Mouse (Mus musculus) right cerebral cortex, adult 18-20 months (tissue): ENCODE data around the gene Bmpr1b.

Source experiments
- DNase-seq: peaks from one replicate; pipeline ENCODE4 v3.0.0; 2022; ENCODE audit warnings: mixed read lengths

The Bmpr1b gene

DNA sequence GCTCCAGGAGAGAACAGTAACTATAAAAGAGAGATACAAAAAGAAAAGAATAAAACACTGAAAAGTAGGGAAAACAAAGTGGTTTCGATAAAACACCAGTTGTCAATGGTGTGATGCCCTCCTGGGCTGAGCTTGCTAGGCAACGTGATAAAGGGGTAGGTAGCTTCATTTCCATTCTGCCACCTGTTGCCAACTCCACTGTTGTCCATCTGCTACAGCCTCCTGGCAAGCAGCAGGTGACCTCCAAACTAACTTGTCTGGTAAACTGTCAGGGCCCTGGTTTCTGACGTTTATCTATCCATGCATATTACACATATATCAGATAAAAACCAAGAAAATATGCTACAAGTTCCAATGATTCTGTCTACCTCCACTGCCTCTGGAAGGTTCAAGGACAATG, 359.6 kb downstream of the Bmpr1b start:
- DNase-seq = no peak

DNA sequence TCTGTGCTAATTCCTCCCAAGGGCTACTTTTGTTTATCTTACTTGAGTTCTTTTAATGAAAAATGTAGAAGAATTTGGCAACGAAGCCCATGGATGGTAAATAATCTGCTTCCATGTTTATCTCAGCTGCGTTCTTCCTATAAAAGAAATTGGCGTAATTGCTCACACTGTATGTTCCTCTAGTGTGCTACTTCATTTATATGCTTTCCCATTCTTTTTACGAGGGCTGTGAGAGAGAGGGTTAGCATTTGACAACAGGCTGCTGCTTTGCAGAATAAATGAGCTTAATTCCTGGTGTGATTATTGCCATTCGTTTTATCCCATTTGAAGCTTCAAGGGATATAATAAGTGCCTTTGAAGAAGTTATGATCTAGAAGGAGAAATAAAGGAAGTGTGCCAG, 365.1 kb downstream of the Bmpr1b start:
- no peak for DNase-seq

DNA sequence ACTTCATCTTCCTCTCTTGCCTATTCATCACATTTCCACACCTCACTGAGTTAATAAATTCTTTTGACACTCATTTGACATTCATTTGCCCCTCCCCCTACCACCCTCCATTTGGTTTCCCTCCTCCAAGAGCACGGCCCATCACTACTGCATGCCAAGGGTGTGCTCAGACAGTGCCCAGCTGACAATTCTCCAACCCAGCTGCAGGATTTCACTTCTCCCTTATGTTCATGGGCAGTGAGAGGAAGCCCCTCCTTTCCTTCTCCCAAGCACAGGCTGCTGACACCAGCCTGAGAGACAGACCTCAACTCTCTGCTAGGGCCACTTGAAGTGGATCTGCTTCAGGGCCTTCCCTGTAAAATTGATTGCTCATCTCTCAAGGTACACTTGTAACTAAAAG, 371.4 kb downstream of the Bmpr1b start:
- no peak for DNase-seq

DNA sequence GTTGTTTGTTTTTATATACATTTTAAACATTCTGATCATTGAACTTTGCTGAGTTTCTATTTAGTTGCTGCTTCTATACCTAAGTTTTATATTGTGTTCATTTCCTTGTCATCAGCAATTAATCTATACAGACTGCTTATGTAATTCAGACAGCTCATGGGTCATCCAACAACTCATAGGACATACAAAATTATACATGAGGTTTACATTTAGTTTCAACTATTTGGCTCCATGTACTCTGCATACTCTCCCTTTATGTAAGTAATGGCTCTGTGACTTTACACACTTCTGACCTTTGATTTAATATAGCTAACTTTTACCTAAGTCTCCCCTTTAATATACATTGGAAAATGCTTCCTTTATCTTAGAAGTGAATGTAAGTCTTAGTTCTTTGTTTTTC, 371.9 kb downstream of the Bmpr1b start:
- no peak for DNase-seq

DNA sequence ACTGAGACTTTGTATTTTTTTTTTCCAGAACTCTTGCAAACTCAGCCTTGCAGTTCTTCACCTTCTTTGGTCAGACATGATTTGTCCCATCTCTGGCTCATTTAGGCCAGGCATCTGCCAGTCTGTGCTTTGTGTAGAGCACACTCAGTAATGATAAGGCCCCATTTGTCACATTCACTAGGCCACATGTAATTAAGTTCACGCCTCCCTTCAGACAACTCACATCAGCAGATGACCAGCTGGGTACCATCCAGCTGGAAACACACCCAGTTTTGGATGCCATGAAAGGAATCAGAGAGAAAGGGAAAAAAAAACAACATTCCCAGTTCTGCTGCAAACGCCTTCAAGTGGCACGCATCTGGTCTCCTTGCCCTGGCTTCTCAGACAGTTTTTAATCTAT, 374.9 kb downstream of the Bmpr1b start:
- peak; percentile 12 for DNase-seq

DNA sequence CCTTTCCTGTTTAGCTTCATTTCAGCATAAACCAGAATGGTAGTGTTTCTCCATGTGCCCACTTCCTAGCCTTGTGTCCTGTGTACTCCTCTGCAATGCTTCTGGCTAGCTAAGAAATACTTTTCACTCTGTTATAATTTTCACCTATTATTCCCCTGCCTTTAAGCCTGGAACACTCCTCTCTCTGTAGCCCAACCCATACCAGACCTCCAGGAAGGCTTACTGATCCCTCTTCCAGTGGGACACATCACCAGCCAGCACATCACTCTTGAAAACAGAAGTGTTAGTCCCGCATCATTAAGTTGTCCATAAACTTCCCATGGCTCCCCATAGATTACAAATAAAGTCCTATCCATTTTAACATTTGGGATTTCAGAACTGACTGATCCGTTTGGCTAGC, 375.5 kb downstream of the Bmpr1b start:
- no peak for DNase-seq

DNA sequence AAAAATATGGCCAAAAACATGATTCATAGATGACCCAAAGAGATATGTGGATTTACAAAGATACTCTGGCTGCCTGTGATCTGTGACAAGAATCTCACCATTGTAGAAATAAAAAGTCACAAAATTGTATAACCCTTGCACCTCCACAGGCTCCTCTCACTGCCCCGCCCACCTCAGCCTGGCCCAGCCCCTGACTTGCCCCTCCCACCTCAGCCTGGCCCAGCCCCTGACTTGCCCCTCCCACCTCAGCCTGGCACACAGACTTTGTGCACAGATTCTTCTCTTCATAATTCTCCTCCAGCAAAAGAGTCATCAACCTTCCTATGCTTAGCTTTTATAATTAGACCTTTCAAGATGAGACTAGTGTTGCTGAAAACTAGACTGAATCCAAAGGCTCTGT, 377.1 kb downstream of the Bmpr1b start:
- peak; percentile 15 for DNase-seq

DNA sequence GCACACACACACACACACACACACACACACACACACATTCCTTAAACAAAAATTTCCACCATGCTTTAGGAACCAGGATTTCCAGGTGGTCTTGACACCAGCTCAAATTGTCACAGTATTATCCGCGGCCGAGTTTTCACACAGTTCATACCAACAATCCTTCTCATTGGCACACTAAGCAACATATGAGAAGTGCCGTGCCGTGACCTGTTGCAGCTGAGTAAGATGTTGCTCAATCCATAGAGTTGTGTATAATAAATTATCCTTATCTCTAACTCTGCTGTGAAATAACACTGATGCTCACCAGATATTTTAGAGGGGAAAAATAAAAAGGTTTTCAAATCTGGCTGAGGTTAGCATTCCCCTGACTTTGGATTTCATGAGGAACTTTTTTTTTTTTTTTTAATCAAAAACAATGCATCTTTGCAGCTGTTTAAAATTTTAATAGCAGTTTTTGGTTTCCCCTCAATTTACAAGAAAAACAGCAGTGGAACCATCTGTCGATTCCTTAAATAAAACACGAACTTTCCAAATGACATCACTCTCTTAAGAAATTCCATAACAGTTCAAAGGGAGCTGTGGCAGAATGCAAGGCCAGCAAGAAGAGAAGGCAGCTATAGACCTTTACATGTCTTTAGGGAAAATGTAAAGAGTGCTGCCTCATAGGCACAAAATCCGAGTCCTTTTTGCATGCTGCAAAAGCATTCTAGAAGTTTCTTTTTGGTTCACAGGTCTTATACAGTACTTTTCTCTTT, 378.0 kb downstream of the Bmpr1b start:
- no peak for DNase-seq
